Mouse (Mus musculus) large intestine, adult 2 months (tissue): Measurements from ENCODE around the gene Atl1. TPM values are rescaled to one million over a fixed set of nuclear protein-coding genes. Genes with fewer than 3 reads are reported as not detected.

Experiments used
- DNase-seq: peaks from one replicate; pipeline ENCODE4 v3.0.0-alpha.2; 2012; ENCODE audit warnings: low read depth, low spot score
- WGBS: fragments of 180-500 bp; shearing (Covaris S2); methylation state at CpG from one replicate; pipeline ENCODE4 v1.1.7; 2018; 5-methylcytosine and 5-hydroxymethylcytosine counted together
- polyA plus RNA-seq: library from polyadenylated mRNA; depleted of rRNA; stranded (reverse); fragments of >200 nt; gene quantifications from 2 replicates; pipeline ENCODE4 v1.2.3, GENCODE M21; 2012

The Atl1 gene
- polyA plus RNA-seq, 1 experiment, result 1.2 TPM

DNA sequence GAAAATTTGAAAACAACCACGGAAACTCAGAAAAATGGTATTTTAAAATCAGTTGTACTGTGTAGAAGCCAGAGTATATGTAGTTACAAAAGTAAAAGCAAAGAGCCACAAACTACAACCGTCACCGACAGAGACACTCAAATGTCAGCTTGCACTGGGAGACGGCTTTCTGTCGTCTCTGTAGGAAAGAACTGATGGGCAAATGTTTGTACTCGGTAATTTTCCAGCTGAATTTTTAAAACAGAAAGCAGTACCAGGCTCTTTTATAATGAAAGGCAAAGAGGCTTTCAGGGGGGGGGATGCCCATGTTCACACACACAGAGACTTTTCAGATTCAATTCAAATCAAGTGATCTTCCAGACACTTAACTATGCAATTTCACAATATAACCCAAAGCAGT is 12.7 kb upstream of the Atl1 start:
- DNase-seq, result no peak
- WGBS, result 30% methylated on average over 6 of the region's 6 CpGs

DNA sequence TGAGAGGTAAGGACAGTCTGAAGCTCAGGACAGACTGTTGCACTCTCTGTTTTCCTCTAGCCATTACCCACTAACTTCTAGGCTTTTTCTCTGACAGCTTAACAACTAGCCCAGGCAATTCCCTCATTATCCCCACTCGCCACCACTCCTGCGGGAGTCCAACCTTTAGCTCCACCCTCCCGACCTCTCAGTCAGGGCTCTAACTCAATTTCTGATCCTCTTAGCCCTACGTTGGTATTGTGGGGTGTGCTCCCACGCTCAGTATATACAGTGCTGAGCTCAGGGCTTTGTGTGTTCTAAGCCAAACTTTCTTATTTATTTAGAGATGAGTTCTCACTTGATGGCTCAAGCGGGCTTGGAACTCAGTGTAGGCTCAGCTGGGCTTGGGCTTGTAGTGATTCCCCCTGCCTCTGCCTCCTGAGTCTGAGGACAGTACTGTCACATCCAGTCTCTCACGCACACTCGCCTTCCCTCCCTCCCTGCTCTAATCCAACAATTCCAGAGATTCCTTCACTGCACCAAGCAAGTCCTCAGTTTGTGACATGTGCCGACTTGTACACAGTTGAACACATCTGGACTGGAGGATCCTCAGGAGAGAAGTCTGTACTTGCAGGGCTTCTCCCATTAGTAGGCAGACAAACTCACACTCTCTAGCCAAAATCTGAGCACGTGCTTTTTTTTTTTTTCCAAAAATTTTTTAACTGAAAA is 11.1 kb upstream of the Atl1 start:
- no peak for DNase-seq
- 60% methylated on average over 10 of the region's 10 CpGs for WGBS

DNA sequence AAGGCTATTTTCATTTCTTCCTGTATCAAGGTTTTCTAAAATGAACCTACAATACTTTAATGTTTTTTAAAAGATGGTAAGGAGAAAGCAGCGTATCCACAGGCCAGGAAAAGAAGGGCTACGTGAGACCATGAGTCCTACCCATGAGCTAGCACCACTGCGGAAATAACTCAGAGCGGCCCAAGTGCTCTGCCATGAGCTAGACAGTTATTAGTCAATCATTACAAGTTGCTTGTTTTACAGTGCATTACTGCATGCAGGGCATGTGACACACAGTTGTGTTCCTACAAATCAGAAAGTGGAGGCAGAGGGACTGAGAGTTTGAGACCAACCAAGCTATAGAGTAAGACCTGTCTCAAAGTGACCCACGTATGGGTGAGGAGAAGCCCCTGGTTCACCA is 8.4 kb upstream of the Atl1 start:
- WGBS, result 81% methylated on average over 5 of the region's 5 CpGs
- no peak for DNase-seq

DNA sequence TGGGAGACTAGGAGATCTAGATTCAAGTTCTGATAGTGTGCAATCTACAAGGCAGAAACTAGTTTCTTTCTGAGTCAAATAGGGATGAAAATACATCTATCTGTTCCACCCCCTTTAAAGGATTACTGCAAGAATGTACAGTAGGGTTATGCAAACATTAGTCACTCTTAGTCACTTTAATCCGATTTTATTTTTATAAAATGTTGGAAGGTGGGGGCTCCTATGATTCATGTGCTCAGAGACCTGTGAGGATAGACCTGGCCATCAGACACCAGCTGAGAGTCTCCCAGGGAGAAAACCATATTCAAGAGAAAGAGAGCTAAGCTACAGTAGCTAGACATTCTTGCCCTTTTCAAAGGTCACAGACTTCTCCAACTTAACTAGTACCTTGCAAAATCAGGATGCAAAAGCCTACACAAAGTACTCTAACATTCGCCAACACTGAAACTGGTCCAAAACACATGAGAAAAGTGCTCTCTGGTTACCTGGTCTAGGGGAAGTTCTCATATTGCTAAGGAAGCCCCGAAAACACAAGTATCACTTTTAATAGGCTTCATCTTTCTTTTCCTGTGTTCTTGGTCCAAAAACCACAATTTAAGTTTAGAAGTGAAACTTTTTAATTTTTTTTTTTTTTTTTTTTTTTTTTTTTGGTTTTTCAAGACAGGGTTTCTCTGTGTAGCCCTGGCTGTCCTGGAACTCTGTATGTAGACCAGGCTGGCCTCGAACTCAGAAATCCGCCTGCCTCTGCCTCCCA is 7.1 kb upstream of the Atl1 start:
- no peak for DNase-seq
- 73% methylated on average over 5 of the region's 5 CpGs for WGBS

DNA sequence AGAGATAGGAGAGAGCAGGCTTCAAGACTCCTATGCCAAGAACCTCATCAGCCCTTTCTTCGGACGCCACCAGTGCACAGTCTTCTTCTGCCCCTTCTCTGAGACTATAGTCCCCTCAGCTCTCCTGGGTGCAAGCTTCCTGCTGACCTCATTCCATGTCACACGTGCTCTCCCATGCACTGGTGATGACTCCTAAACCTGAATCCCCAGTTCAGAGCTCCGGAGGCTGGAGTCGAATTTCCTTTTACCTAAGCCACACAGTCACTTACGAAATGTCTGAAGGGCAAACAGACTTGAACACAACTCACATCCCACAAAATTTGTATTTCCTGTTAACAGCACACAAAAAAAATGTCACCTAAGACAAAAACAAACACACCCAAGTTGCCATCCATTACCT is 4.6 kb upstream of the Atl1 start:
- DNase-seq, result no peak
- 71% methylated on average over 6 of the region's 6 CpGs for WGBS

DNA sequence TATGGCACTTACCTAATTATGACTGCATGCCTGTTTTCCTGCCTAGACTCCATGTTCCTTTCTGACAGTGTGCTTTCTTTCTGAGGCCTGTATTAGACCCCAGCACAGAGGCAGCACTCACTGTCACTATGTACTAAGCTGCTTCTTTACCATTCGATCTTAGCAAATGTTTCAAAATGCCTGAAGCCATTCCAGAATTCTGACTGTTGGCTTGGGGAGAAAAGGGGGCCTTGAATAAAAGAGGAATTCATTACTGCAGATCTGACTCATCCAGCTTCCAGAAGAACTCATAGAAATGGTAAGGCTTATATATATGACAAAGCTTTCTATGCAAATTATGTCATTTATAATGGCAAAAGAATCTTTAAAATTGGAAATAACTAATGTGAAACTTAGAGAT is 4.1 kb upstream of the Atl1 start:
- WGBS, result 70% methylated on average over 1 of the region's 1 CpGs
- DNase-seq, result no peak

DNA sequence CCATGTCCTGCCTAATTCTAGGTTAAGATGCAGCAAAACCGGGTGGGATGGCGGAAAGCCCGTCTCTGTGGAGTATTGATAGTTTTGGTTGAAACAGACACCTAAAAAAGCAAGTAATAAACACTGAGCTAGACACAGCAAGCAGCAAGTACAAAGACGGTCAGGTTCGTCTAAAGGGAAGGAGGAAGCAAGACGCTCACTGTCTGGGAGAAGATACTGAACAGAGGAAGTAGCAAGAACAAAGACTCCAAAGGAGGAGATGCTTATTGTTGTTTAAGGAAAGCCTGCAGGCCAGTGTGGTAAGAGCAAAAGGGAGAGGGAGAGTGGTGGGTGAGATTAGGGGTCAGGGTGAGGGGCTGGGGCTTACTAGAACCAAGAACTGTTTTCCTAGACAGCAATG is 2.4 kb upstream of the Atl1 start:
- DNase-seq, result no peak
- WGBS, result 50% methylated on average over 6 of the region's 6 CpGs

DNA sequence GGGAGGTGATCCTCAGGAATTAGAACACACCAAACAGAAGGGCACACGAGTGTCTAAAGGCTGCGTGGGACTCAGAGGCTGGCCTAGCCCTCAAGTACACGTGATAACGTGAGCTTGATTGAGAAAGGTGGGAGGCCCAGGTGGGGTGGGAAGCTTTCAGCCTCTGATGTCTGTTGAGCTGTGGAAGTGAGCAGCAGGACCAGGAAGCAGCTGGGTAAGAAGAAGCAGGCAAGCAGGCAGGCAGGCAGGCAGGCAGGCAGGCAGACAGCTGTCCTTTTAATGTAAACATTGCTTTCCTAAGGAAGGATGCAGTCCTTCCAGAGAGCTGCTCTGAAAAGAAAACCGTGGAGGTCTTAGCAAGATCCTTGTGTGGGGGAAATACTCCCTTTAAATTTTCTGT is 1.9 kb upstream of the Atl1 start:
- no peak for DNase-seq
- 17% methylated on average over 5 of the region's 5 CpGs for WGBS

DNA sequence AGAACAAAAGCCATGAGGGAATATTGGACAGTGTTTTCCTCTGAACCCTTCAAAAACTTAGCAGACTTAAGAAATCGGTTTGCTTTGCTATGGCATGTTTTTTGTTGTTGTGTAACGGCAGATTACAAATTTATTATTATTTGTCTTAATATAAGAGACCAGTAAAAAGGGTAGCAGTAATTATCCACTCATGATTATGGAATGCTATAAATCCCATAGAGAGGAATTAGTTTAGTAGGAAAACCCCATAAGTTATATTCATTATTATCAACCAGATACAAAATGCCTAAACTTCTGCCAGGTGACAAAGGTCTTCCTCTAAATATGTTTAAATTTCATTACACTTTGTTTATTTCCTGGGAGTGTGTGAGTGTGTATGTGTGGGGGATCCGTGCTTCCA is 693 bp upstream of the Atl1 start:
- DNase-seq, result no peak
- 31% methylated on average over 3 of the region's 3 CpGs for WGBS

DNA sequence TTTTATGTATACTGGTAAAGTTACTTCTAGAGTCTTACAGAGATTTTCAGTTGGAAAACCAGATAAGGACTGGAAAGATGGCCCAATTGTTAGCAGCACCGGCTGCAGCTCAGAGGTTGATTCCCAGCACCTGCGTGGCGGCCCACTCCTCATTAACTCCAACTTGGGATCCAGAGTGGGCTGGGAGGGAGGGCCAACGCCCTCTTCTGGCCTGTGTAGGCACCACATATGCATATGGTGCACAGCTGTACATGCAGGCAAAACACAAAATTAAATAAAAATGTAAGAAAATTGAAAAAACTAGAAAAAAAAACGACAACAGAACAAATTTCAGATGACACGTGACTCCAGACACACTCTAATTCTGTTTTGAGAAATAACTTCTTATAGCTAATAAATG is 1.5 kb downstream of the Atl1 start:
- no peak for DNase-seq
- WGBS, result 65% methylated on average over 6 of the region's 6 CpGs

DNA sequence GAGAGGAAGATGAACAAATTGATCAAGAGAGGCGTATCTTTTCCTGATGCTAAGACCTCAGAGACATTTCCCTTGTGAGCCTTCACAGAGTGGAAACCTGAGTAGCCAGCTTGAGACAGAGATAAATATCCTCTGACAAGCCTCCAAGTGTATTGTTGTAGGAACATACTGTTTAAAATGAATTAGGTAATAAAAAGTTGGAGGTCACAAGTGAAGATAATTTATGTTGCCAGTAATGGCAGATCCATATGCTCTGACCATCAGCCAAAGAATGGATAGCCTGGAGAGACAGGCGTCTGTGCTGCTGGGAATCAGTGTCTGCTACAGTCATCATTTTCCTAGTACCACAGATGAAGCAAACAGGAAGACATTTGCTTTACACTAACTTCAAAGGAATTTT is 2.6 kb downstream of the Atl1 start:
- WGBS, result 84% methylated on average over 2 of the region's 2 CpGs
- no peak for DNase-seq

DNA sequence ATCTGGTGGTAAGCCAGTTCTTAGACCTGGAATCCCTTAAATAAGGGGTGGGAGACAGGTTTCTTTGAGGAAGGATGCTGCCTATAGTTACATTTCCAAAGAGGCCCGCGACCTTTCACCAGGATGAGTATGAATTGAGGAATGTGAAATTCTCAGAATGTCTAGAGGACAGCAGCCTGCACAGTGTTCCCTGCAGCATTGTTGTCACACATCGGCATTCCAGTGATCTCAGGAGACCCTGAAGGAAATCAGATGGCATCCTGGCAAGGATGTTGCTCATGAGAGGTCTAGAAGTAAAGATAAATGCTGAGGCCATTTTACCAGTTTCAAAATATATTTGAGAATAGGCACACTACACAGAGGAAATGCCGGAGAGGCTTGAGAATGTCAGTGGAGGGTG is 5.7 kb downstream of the Atl1 start:
- no peak for DNase-seq
- WGBS, result 84% methylated on average over 4 of the region's 4 CpGs

DNA sequence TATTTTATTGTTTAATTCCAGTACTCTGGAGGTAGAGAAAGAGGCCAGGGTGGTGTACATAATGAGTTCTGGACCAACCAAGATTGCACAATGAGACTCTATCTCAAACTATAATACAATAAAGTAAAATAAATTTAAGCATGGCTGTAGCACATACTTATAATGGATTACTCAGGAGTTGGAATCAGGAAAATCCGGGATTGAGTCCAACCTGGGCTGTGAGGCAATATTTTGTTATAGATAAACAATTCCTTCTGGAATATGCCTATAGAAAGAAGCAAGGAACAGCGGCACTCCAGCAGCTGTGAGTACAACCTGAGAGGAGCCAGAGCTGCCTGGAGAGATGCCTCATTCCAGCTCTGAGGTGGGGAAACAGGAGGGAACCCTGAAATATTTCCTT is 12.6 kb downstream of the Atl1 start:
- WGBS, result 13% methylated on average over 2 of the region's 2 CpGs

DNA sequence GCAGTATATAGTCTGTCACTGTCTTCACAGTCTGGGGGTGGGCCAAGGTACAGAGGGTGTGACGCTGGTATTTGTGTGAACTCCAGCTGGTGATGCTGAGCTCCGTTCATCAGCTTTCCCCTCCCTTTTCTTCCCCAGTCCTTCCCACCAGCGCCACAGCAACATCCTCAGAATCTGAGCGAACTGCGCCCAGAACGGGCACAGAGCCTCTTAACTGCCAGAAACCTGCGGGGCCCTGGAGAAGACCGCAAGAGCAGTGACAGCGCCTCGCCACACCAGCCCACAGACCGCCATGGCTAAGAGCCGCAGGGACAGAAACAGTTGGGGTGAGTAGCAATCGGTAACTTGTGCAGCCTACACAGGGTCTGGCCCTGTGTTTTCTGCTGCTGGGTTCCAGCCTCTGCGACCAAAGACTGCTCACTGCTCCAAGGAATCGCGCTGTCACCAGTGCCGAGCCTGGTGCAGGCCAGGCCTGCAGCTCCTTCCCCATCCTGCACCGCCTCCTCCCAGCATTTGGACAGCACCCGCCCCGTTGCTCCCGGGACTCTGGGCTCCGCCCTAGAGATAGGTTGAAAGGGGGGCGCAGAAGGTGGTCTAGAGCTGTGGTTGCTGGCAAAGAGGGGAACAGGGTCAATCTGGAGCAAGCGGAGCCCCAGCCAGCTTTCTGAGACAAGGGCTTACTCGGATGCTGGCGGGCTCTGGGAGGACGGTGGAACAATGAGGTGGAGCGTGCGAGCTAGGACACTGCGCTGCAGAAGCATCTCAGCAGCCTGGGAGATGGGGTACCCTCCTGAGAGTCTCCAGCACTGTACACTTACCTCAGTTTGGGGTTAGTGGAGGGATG is 15.5 kb downstream of the Atl1 start:
- 43% methylated on average over 30 of the region's 30 CpGs for WGBS
- no peak for DNase-seq

More for the DNA sequence above, 12.6 kb downstream of the Atl1 start:
- no peak for DNase-seq

DNA sequence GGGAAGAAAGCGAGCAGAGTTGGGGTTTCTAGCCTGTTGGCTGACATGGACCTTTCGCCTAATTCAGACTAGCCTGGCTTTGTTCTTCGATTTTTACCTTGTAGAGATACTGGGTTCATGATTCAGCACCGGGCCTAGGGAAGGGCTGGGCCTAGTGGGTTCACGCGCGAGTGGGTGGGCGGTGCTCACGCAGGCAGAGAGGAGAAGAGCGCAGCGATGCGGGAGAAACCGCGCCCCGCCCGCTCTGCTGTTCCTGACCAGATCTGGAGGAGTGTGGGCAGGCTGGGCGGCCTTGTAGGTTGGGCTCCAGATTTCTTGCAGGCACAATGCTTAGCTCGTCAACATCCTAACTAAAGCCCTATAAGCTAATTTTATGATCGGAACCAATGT is 16.1 kb downstream of the Atl1 start:
- DNase-seq, result no peak
- 68% methylated on average over 19 of the region's 19 CpGs for whole genome bisulfite sequencing

DNA sequence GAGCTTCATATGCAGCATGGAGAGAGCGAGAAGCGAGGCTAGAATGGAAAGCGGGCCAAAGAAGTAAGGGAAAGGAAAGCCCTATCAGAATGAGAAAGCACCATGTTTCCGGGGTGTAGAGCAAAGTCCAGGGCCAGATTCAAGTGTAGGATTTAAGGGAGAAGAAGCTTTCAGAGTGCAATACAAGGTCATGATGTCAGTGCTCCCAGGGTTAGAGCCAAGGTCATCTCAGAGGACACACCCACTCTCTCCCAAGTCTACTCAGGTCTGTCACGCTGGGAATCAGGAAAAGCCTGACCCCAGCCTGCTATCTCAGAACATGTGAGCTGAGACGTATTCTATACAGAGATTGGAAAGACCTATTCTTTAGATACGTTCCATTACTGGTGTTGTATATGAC is 19.5 kb downstream of the Atl1 start:
- no peak for DNase-seq
- 84% methylated on average over 7 of the region's 7 CpGs for WGBS

DNA sequence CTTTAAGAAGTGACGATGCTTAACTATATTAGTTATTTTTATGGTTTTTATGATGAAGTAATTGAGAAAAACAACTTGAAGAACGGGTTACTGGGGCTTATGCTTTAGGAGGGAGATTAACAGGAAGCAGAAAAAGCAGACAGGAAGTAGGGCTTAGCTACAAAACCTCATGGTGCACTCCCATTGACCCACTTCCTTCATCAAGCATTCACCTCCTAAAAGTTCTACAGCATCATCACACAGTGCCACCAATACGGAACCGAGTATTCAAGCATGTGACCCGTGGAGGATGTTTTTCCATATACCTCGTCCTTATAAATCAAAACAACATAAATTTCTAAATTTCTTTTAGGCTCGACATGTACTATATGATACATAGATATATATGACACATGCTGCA is 20.3 kb downstream of the Atl1 start:
- WGBS, result 78% methylated on average over 7 of the region's 7 CpGs
- no peak for DNase-seq

DNA sequence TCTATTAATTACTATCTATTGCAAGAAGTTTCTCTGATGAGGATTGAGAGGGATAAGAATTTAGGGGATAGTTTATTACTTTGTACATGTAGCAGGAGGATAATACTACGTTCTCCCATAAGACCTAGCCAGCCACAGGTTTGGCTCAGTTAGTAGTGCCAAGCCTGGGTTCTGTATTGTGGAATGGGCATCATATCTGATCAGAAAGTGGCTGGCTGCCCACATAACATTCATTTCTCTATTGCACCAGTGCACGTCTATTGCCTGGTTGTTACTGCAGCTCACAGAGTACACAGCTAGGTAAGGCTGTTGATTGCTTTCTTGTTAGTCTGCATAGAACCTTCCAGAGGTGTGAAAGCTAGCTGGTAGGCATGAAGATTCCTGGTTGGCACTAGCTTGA is 25.5 kb downstream of the Atl1 start:
- no peak for DNase-seq
- 69% methylated on average over 2 of the region's 2 CpGs for WGBS

DNA sequence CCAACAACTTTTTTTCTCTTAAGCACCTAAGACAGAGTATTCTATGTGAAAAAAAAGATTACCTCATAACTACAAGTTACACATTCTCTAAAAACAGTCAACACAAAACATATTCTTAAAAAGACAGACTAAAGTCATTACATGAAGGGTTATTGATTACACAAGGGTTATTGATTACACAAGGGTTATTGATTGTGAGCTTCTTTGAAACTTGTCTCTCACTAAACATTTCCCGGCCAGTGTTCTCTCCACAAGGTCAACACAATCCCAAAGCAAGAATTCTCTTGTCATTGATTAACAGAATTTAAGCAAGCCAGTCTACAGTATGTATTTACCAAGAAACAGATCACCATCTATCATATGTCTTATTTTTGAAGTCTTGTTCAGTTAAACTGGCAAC is 29.7 kb downstream of the Atl1 start:
- no peak for DNase-seq
- 36% methylated on average over 1 of the region's 1 CpGs for WGBS

DNA sequence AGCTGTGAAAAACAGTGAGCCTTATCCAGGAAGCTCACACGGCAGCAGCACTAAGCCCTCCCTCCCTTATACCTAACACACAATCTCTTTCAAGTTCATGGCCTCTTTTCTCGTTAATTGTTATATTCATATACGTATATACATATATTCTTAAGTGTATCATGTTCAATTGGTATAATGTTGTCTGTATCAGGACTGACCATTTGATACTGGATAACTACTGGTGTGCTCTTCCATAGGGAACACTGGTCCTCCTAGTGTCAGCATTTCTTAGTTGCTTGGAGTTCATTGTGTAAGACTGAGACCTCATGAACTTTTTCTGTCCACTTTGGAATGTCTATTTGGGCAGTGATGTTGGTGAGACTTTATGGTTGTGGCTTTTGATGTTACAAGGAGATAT is 30.7 kb downstream of the Atl1 start:
- 80% methylated on average over 3 of the region's 3 CpGs for WGBS
- no peak for DNase-seq

DNA sequence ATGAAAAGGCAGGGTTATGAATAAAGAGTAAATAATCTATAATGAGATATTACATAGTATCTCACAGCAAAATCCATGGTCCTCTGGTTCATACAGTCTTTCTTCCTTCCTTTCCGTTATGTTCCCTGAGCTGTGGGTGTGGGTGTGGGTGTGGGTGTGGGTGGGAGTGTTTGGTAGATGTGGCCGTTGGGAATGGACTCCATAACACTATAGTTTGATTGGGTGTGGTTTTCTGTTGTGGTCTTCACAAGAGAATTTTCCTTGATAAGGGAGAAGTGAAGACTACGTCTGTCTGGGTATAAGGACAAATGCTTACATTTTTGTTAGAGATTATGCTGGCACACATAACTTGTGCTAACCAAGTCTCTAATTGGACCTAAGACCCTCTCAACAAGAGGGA is 31.2 kb downstream of the Atl1 start:
- 36% methylated on average over 3 of the region's 3 CpGs for whole genome bisulfite sequencing
- DNase-seq, result no peak
